Mouse (Mus musculus) lung, postnatal 0 days (tissue): ENCODE results near the gene Ppp2r2c. TPM values are rescaled to one million over a fixed set of nuclear protein-coding genes. Genes with fewer than 3 reads are reported as not detected.

Source experiments
- ATAC-seq: fragments of 200-750 bp; cut with Nextera tagmentation; 2 replicates; pipeline ENCODE4 v1.8.0; 2017; ENCODE audit warnings: moderate library complexity
- DNase-seq: peaks from one replicate; pipeline ENCODE4 v3.0.0-alpha.2; 2016; ENCODE audit warnings: low spot score
- H3K27ac ChIP-seq: fragments of 300-500 bp; sonication (generic); 2 replicates; pipeline ENCODE4 v1.5.1; 2014; ENCODE audit warnings: antibody characterized with exemption, mild to moderate bottlenecking, low read length, mixed read lengths
- H3K27me3 ChIP-seq: fragments of 300-500 bp; sonication (generic); replicated peaks from 2 replicates; pipeline ENCODE4 v1.6.1; 2014; ENCODE audit warnings: low read length, mixed read lengths; ENCODE audit not compliant: insufficient read depth
- H3K36me3 ChIP-seq: fragments of 300-500 bp; sonication (generic); 2 replicates; pipeline ENCODE4 v1.6.1; 2014; ENCODE audit warnings: low read length, mixed read lengths; ENCODE audit not compliant: insufficient read depth
- H3K4me1 ChIP-seq: fragments of 300-500 bp; sonication (generic); 2 replicates; pipeline ENCODE4 v1.6.1; 2014; ENCODE audit warnings: antibody characterized with exemption, low read depth, low read length, mixed read lengths; ENCODE audit not compliant: insufficient read depth
- H3K4me2 ChIP-seq: fragments of 300-500 bp; sonication (generic); replicated peaks from 2 replicates; pipeline ENCODE4 v1.6.1; 2014; ENCODE audit warnings: low read depth, mild to moderate bottlenecking, low read length, moderate library complexity, mixed read lengths
- H3K4me3 ChIP-seq: fragments of 300-500 bp; sonication (generic); 2 replicates; pipeline ENCODE4 v1.5.1; 2014; ENCODE audit warnings: low read depth, low read length
- H3K9ac ChIP-seq: fragments of 300-500 bp; sonication (generic); replicated peaks from 2 replicates; pipeline ENCODE4 v1.6.1; 2014; ENCODE audit warnings: low read depth, mild to moderate bottlenecking
- H3K9me3 ChIP-seq: fragments of 300-500 bp; sonication (generic); 2 replicates; pipeline ENCODE4 v1.6.1; 2016; ENCODE audit warnings: low read length, mixed read lengths
- CTCF ChIP-seq: IDR thresholded peaks from 2 replicates; pipeline ENCODE4 v1.5.1; 2016; ENCODE audit warnings: antibody characterized with exemption, mild to moderate bottlenecking
- EP300 ChIP-seq: IDR thresholded peaks from 2 replicates; pipeline ENCODE4 v1.6.1; 2016; ENCODE audit warnings: antibody characterized with exemption, mild to moderate bottlenecking, control low read depth
- WGBS: fragments of 180-500 bp; shearing (Covaris S2); extraction: QIAGEN DNeasy Blood & Tissue Kit; methylation state at CpG from one replicate; pipeline ENCODE4 v1.1.7; 2014; 5-methylcytosine and 5-hydroxymethylcytosine counted together
- polyA plus RNA-seq: library from polyadenylated mRNA; unstranded; fragments of >200 nt; fragmentation: Nextera tagmentation; extraction: Ambion mirVana; gene quantifications from 2 replicates; pipeline ENCODE4 v1.2.1, GENCODE M21; 2015

The Ppp2r2c gene
- polyA plus RNA-seq, 1 experiment from 2014 or later, result not detected

GRCm38 (mm10) chr5:36917245-36917644 lies 48.9 kb downstream of the Ppp2r2c start:
- no peak overlapping the region for H3K4me2 ChIP-seq
- H3K27ac ChIP-seq, result no peak overlapping the region
- no peaks in the 10 kb centered on the region for H3K9me3 ChIP-seq
- ATAC-seq (no peak), DNase-seq (no peak)
- H3K4me1 ChIP-seq, result no peaks in the 10 kb centered on the region
- no peaks in the 10 kb centered on the region for H3K36me3 ChIP-seq
- 58% methylated on average over 4 of the region's 4 CpGs for WGBS
- no peak overlapping the region for H3K4me3 ChIP-seq
- H3K27me3 ChIP-seq, result no peaks in the 10 kb centered on the region
- no peak overlapping the region for H3K9ac ChIP-seq
- no peak for TF ChIP-seq EP300
- TF ChIP-seq CTCF, result no peak

- no peaks in the 10 kb centered on the region for H3K9me3 ChIP-seq
- H3K4me3 ChIP-seq, result no peak overlapping the region
- H3K4me1 ChIP-seq, result no peaks in the 10 kb centered on the region
- no peak overlapping the region for H3K27ac ChIP-seq
- H3K4me2 ChIP-seq, result no peak overlapping the region
- 73% methylated on average over 7 of the region's 7 CpGs for WGBS
- H3K36me3 ChIP-seq, result no peaks in the 10 kb centered on the region
- ATAC-seq, result no peak
- no peak overlapping the region for H3K9ac ChIP-seq
- DNase-seq, result no peak
- TF ChIP-seq CTCF (no peak), EP300 (no peak)
- no peaks in the 10 kb centered on the region for H3K27me3 ChIP-seq
Measured at GRCm38 (mm10) chr5:36918016-36918415, 49.7 kb downstream of the Ppp2r2c start.

GRCm38 (mm10) chr5:36920072-36920471 lies 51.8 kb downstream of the Ppp2r2c start:
- Histone ChIP-seq H3K27me3 (no peaks in the 10 kb centered on the region), H3K4me1 (no peaks in the 10 kb centered on the region), H3K4me2 (no peak overlapping the region), H3K36me3 (no peaks in the 10 kb centered on the region), H3K27ac (no peak overlapping the region), H3K9me3 (no peaks in the 10 kb centered on the region), H3K9ac (no peak overlapping the region), H3K4me3 (no peak overlapping the region)
- 55% methylated on average over 1 of the region's 1 CpGs for WGBS
- DNase-seq, result no peak
- no peak for ATAC-seq
- no peak for TF ChIP-seq EP300
- TF ChIP-seq CTCF, result peak; percentile 54

- 83% methylated on average over 1 of the region's 1 CpGs for WGBS
- TF ChIP-seq CTCF (no peak), EP300 (no peak)
- no peak for DNase-seq
- Histone ChIP-seq H3K4me3 (no peak overlapping the region), H3K27me3 (no peaks in the 10 kb centered on the region), H3K36me3 (no peaks in the 10 kb centered on the region), H3K4me1 (no peaks in the 10 kb centered on the region), H3K9me3 (no peaks in the 10 kb centered on the region), H3K4me2 (no peak overlapping the region), H3K9ac (no peak overlapping the region), H3K27ac (no peak overlapping the region)
- ATAC-seq, result no peak
Measured at GRCm38 (mm10) chr5:36921871-36922270, 53.6 kb downstream of the Ppp2r2c start.

GRCm38 (mm10) chr5:36922811-36923210 lies 54.5 kb downstream of the Ppp2r2c start:
- DNase-seq, result no peak
- Histone ChIP-seq H3K9ac (no peak overlapping the region), H3K4me2 (no peak overlapping the region), H3K9me3 (no peaks in the 10 kb centered on the region), H3K4me1 (no peaks in the 10 kb centered on the region), H3K4me3 (no peak overlapping the region), H3K27me3 (no peaks in the 10 kb centered on the region), H3K27ac (no peak overlapping the region), H3K36me3 (no peaks in the 10 kb centered on the region)
- no peak for TF ChIP-seq CTCF
- WGBS, result 50% methylated on average over 10 of the region's 10 CpGs
- no peak for ATAC-seq

GRCm38 (mm10) chr5:36923826-36924700 lies 55.8 kb downstream of the Ppp2r2c start:
- H3K9me3 ChIP-seq, result no peaks in the 10 kb centered on the region
- H3K36me3 ChIP-seq, result no peaks in the 10 kb centered on the region
- no peak overlapping the region for H3K4me3 ChIP-seq
- H3K27ac ChIP-seq, result no peak overlapping the region
- no peak overlapping the region for H3K4me2 ChIP-seq
- DNase-seq, result no peak
- TF ChIP-seq CTCF (no peak), EP300 (no peak)
- H3K9ac ChIP-seq, result no peak overlapping the region
- no peaks in the 10 kb centered on the region for H3K27me3 ChIP-seq
- no peaks in the 10 kb centered on the region for H3K4me1 ChIP-seq
- 32% methylated on average over 11 of the region's 11 CpGs for WGBS
- ATAC-seq, result no peak
